Mouse (Mus musculus) brain, adult 2 months (tissue): ENCODE results near the gene Gm9195.
A peak's percentile ranks its signal among the peaks of the same experiment; 100 is the strongest.

Source experiments
- DNase-seq: peaks from one replicate; pipeline ENCODE4 v3.0.0; 2011; ENCODE audit warnings: low read depth, low spot score

The Gm9195 gene

DNA sequence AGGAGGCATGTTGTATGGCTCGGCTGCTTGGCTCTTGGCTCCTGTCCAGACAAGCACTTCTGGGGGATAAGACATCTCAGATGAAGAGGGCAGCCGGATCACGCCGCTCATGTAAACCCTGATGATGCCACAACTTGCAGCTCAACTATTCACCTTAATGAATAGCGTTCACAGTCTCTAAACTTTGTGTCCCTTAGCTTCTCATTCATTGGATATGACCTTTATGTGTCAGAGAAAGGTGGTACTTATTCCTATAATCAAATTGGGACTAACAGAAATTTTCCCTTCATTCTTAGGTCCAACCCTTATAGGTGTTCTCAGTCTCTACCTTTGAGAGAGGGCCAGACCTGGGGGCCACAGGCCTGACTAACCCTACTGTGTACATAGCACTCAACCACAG lies at the start of gene Gm9195:
Gm9195 (minus strand) TSS at position 101 of the 400 bp plus-strand sequence.
- no peak for DNase-seq

GRCm38 (mm10) chr14:72536392-72537017 lies 44.9 kb upstream of the Gm9195 start:
- no peak for DNase-seq

- DNase-seq: no peak
Observed at GRCm38 (mm10) chr14:72533862-72534261, 42.2 kb upstream of the Gm9195 start.

GRCm38 (mm10) chr14:72532028-72532917 lies 40.6 kb upstream of the Gm9195 start:
- peak; percentile 54 for DNase-seq

DNA sequence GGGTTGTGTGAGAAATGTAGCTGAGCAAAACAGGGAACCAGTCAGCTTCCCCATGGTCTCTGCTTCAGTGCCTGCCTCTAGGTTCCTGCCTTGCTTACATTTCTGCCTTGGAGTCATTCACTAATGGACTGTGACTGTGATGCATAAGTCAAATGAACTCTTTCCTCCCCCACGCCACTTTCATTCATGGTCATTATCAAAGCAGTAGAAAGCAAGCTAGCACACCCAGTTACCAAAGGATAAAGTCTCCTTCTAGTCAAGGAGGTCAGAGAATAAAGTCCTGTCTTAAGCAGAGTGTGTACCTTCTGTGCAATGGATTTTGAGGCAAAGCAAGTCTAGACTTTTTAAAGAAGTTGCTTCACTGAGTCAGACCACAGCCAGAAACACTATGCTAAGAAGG lies 35.5 kb upstream of the Gm9195 start:
- no peak for DNase-seq

GRCm38 (mm10) chr14:72519561-72519960 lies 27.9 kb upstream of the Gm9195 start:
- DNase-seq: no peak

DNA sequence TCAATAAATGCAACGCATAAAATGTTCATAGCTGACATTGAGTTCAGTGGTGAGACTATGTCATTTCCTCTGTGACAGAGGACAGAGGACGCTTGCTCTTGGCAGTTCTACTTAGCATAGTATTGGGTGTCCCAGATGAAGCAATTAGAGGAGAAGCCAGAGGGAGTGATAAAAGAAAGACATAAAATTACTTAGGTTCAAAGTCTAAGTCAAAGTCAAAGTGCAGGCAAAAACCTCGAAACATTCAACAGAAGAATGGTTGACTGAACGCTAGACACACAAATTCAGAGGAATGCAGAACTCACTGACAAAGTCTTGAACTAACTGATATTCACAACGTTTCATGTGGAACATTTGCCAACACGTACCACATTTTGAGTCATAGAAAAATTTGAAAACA lies 27.1 kb upstream of the Gm9195 start:
- DNase-seq: no peak

DNA sequence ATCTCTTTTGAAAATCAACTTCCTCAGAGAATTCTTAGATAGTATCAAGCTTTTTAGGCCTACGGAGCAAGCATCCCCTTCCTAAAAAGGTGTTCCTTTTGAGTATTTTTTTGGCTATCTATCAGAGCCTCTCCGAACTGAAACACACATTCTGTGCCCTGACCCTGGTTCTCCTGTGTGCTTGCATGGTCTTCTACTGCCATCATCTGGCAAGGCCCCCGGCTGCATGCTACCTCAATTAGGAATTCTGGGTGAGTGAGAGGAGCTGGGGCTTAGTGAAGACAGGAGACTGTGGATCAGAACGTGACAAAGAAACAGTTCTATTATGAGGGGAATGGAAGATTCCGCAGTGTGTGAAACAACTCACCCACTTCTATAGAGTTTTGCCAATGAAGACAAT lies 24.7 kb upstream of the Gm9195 start:
- peak; percentile 57 for DNase-seq

DNA sequence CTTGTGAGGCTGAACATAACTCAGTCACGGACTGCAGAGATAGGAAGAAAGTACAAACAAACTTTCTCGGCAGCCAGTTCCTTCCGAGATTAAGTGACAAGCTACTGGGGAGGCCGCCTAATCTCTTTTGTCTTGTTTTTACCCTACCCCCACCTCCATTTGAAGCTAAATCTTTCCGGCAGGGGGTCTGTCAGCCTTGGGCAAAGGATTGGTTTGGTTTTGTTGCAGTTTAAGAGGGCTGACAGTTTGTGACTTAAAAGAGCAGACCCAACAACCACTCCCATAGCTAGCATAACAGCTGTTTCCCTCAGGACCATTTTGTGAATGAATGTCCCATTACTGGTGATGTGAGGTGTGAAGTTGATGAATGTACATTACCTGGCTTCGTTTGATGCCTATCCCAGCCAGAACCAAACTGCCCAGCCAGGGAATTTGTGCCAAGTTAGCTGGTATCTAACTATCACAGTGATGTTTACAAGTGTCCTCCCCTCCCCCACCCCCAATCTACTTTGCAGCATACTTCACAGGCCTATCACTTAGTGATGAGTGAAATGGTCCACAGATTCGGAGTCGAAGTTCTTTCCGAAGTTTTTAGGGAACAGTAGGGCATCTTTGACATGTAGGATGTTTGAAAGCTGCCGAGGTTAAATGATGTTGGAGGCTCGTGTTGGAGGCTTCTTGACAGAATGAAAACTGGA lies 15.2 kb upstream of the Gm9195 start:
- DNase-seq: no peak

- DNase-seq: no peak
Observed at GRCm38 (mm10) chr14:72506018-72506722, 14.5 kb upstream of the Gm9195 start.

DNA sequence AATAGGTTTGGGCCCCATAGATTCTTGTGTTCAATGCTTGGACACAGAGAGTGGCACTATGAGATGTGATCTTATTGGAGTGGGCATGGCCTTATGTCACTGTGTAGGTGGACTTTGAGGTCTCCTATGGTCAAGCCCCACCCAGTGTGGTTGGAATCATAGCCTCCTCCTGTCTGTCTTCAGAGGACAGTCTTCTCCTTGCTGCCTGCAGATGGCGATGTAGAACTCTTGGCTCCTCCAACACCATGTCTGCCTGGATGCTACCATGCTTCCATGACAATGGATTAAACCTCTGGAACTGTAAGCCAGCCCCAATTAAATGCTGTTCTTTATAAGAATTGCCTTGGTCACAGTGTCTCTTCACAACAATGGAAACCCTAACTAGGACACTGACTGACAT lies 13.3 kb upstream of the Gm9195 start:
- peak; percentile 9 for DNase-seq

GRCm38 (mm10) chr14:72503241-72503640 lies 11.6 kb upstream of the Gm9195 start:
- DNase-seq: no peak

DNA sequence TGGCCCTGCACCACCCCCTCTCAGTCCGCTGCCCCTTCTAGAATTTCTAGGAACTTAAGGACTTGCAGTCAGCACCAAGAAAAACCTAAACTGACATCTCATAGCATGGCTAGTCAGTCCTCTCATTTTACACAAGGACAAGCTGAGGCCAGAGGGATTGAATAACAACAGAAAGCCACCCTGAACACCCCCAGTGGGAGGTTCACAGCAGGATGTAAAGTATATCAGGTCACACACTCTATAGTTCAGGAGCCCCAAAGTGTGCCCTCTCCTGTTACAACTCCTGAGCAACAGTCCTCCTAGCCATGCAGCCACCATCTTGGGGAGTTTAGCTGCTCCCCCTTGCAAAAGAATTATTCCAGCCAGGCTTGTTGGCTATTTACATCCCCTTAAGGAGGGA lies 2.1 kb upstream of the Gm9195 start:
- no peak for DNase-seq

DNA sequence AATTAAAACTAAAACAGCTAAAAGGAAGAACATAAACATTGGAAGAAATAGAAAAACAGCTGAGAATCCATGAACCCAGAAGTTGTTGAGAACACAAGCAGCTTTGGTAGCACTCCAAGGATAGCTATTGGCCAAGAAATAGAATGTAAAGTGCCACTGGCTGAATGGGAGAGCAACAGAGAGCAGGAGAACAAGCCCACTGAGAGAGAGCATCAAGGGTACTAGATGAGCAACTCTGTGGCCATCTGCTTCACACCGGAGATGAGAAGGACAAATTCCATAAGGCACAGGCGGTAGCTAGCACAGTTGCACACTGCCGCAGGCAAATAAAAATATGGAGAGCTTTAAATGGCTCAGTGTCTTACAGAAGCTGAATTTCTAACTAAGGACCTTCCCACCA lies 1.3 kb downstream of the Gm9195 start:
- peak; percentile 58 for DNase-seq

DNA sequence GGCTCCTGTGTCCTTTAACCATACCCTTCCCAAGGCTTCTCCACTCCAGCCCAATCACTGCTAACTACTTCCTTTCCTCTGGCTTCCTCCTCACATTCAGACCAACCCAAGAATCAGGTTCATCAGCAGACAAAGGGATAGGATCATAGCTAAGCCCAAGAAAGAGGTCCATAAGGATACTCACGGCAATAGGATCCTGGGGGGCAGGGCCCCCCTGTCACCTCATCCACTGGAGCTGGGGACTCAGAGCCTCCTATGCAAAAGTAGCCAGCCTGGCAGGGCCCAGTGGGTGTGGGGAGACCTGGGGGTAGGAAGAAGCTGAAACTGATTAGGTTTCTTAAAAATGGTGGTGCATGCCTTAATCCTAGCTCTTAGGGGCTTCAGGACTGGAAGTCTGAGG lies 17.1 kb downstream of the Gm9195 start:
- DNase-seq: no peak

GRCm38 (mm10) chr14:72468429-72468828 lies 23.2 kb downstream of the Gm9195 start:
- DNase-seq: no peak

- DNase-seq: no peak
Observed at GRCm38 (mm10) chr14:72466384-72466783, 25.3 kb downstream of the Gm9195 start.

GRCm38 (mm10) chr14:72461591-72461990 lies 30.0 kb downstream of the Gm9195 start:
- DNase-seq: no peak

- no peak for DNase-seq
Observed at GRCm38 (mm10) chr14:72460291-72460690, 31.3 kb downstream of the Gm9195 start.

DNA sequence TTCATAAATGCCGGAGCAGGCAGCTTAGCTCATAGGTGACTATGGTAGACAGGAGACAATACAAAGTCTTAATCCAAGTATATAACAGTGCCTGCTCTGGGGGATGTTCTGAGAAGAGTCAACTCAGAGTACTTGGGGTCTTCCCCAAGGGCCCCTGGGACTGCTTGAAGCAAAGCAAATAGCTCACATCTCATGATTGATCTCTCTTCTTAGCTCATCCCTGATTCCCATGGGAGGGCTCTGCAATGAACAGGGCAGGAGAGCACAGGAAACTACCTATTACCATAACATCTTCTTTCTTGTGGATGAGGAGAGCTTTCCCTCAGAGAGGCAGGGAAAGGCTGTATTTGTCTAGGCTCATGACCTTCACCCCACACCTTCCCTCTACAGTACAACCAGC lies 32.7 kb downstream of the Gm9195 start:
- DNase-seq: no peak

GRCm38 (mm10) chr14:72447141-72448091 lies 44.2 kb downstream of the Gm9195 start:
- peak; percentile 64 for DNase-seq
